Mouse (Mus musculus): ENCODE measurements at regions not wholly inside any gene's neighbourhood (a gene's known extent, or its start where the extent isn't known, plus 50 kb on each side); places are given as distances from the start of the nearest gene placed in this dataset.

- Histone ChIP-seq H3K9ac (ENCODE audit: control insufficient read depth, low read depth, low read length, poor library complexity, severe bottlenecking) (no peak overlapping the region), H3K4me1 (ENCODE audit: control insufficient read depth in 1 of 2, insufficient read depth in 2 of 2, low read length in 2 of 2) (no peaks in the 10 kb centered on the region), H3K4me3 (ENCODE audit: control insufficient read depth in 1 of 2, insufficient read depth in 1 of 2, low read depth in 2 of 2, low read length in 2 of 2) (no peak overlapping the region), H3K79me2 (ENCODE audit: control insufficient read depth, insufficient read depth, low read length, poor library complexity) (no peaks in the 10 kb centered on the region), H3K27me3 (ENCODE audit: control insufficient read depth in 1 of 2, insufficient read depth in 2 of 2, low read length in 2 of 2) (no peaks in the 10 kb centered on the region), H3K9me3 (replicated peaks; ENCODE audit: insufficient read depth, low read length) (no peaks in the 10 kb centered on the region), H3K27ac (ENCODE audit: control insufficient read depth, low read depth, low read length) (no peak overlapping the region), H3K36me3 (ENCODE audit: control insufficient read depth in 1 of 2, insufficient read depth in 2 of 2, low read length in 2 of 2) (no peaks in the 10 kb centered on the region)
- no peak for TF ChIP-seq ZNF384 (IDR thresholded peaks at IDR 0.05; ENCODE audit: low read depth, low read length)
- no peak for TF ChIP-seq POLR2AphosphoS5 (IDR thresholded peaks at IDR 0.05; ENCODE audit: borderline replicate concordance, low read depth, low read length)
- TF ChIP-seq ZC3H11A (IDR thresholded peaks at IDR 0.05; ENCODE audit: low read depth, low read length) = no peak
- no peak for TF ChIP-seq USF1 (IDR thresholded peaks at IDR 0.05; ENCODE audit: low read depth, low read length)
- TF ChIP-seq MEF2A (IDR thresholded peaks at IDR 0.05; ENCODE audit: extremely low read depth, insufficient replicate concordance, low read depth, low read length, poor library complexity, severe bottlenecking) = no peak
- no peak for TF ChIP-seq MAZ (IDR thresholded peaks at IDR 0.05; ENCODE audit: low read depth, low read length)
- TF ChIP-seq NELFE (IDR thresholded peaks at IDR 0.05; ENCODE audit: low read depth, low read length) = no peak
- TF ChIP-seq ZMIZ1 (IDR thresholded peaks at IDR 0.05; ENCODE audit: low read depth, low read length) = no peak
- TF ChIP-seq CTCF (IDR thresholded peaks at IDR 0.05 in 2 of 3, conservative IDR thresholded peaks at IDR 0.05 in 1 of 3; ENCODE audit: control insufficient read depth in 1 of 3, insufficient read depth in 1 of 3, low read depth in 2 of 3, low read length in 3 of 3, poor library complexity in 1 of 3, severe bottlenecking in 1 of 3) = no peak
- DNase-seq (ENCODE audit: low read depth, low spot score) = no peak
Measured at GRCm38 (mm10) chr1:40924780-40925179, 119.4 kb downstream of the Tmem182 start.

GRCm38 (mm10) chr1:40931374-40931773, 126.0 kb downstream of the Tmem182 start:
- no peak for DNase-seq (ENCODE audit: low read depth, low spot score)
- Histone ChIP-seq H3K4me1 (ENCODE audit: control insufficient read depth in 1 of 2, insufficient read depth in 2 of 2, low read length in 2 of 2) (no peaks in the 10 kb centered on the region), H3K9me3 (replicated peaks; ENCODE audit: insufficient read depth, low read length) (no peaks in the 10 kb centered on the region), H3K9ac (ENCODE audit: control insufficient read depth, low read depth, low read length, poor library complexity, severe bottlenecking) (no peak overlapping the region), H3K4me3 (ENCODE audit: control insufficient read depth in 1 of 2, insufficient read depth in 1 of 2, low read depth in 2 of 2, low read length in 2 of 2) (no peak overlapping the region), H3K79me2 (ENCODE audit: control insufficient read depth, insufficient read depth, low read length, poor library complexity) (no peaks in the 10 kb centered on the region), H3K27ac (ENCODE audit: control insufficient read depth, low read depth, low read length) (no peak overlapping the region), H3K27me3 (ENCODE audit: control insufficient read depth in 1 of 2, insufficient read depth in 2 of 2, low read length in 2 of 2) (no peaks in the 10 kb centered on the region), H3K36me3 (ENCODE audit: control insufficient read depth in 1 of 2, insufficient read depth in 2 of 2, low read length in 2 of 2) (no peaks in the 10 kb centered on the region)
- TF ChIP-seq USF1 (IDR thresholded peaks at IDR 0.05; ENCODE audit: low read depth, low read length) (no peak), RAD21 (IDR thresholded peaks at IDR 0.05; ENCODE audit: low read depth, low read length) (no peak), UBTF (IDR thresholded peaks at IDR 0.05; ENCODE audit: borderline replicate concordance, insufficient read depth, low read depth, low read length) (no peak)

GRCm38 (mm10) chr1:40936729-40937128, 131.3 kb downstream of the Tmem182 start:
- H3K4me1 ChIP-seq (ENCODE audit: control insufficient read depth in 1 of 2, insufficient read depth in 2 of 2, low read length in 2 of 2) = no peaks in the 10 kb centered on the region
- no peak overlapping the region for H3K9ac ChIP-seq (ENCODE audit: control insufficient read depth, low read depth, low read length, poor library complexity, severe bottlenecking)
- TF ChIP-seq SIN3A (IDR thresholded peaks at IDR 0.05; ENCODE audit: low read length) (no peak), ZC3H11A (IDR thresholded peaks at IDR 0.05; ENCODE audit: low read depth, low read length) (no peak), MEF2A (IDR thresholded peaks at IDR 0.05; ENCODE audit: extremely low read depth, insufficient replicate concordance, low read depth, low read length, poor library complexity, severe bottlenecking) (no peak), EP300 (IDR thresholded peaks at IDR 0.05; ENCODE audit: low read depth in 1 of 2, low read length in 2 of 2) (no peak), ZNF384 (IDR thresholded peaks at IDR 0.05; ENCODE audit: low read depth, low read length) (no peak), POLR2A (IDR thresholded peaks at IDR 0.05; ENCODE audit: control insufficient read depth in 1 of 2, insufficient read depth in 1 of 2, low read depth in 1 of 2, low read length in 2 of 2, poor library complexity in 1 of 2) (no peak), MAX (IDR thresholded peaks at IDR 0.05; ENCODE audit: low read length) (no peak), MAZ (IDR thresholded peaks at IDR 0.05; ENCODE audit: low read depth, low read length) (no peak), TCF12 (IDR thresholded peaks at IDR 0.05; ENCODE audit: low read depth, low read length) (no peak), UBTF (IDR thresholded peaks at IDR 0.05; ENCODE audit: borderline replicate concordance, insufficient read depth, low read depth, low read length) (no peak), USF2 (IDR thresholded peaks at IDR 0.05; ENCODE audit: borderline replicate concordance in 1 of 2, insufficient read depth in 1 of 2, low read depth in 1 of 2, low read length in 2 of 2) (no peak), CHD2 (IDR thresholded peaks at IDR 0.05; ENCODE audit: low read length) (no peak), TAL1 (IDR thresholded peaks at IDR 0.05; ENCODE audit: low read length) (no peak), RAD21 (IDR thresholded peaks at IDR 0.05; ENCODE audit: low read depth, low read length) (no peak), CTCF (IDR thresholded peaks at IDR 0.05 in 2 of 3, conservative IDR thresholded peaks at IDR 0.05 in 1 of 3; ENCODE audit: control insufficient read depth in 1 of 3, insufficient read depth in 1 of 3, low read depth in 2 of 3, low read length in 3 of 3, poor library complexity in 1 of 3, severe bottlenecking in 1 of 3) (no peak), NELFE (IDR thresholded peaks at IDR 0.05; ENCODE audit: low read depth, low read length) (no peak), MYC (IDR thresholded peaks at IDR 0.05; ENCODE audit: low read depth, low read length) (no peak), MAFK (IDR thresholded peaks at IDR 0.05; ENCODE audit: borderline replicate concordance, low read depth, low read length) (no peak), POLR2AphosphoS2 (IDR thresholded peaks at IDR 0.05; ENCODE audit: low read length) (no peak), POLR2AphosphoS5 (IDR thresholded peaks at IDR 0.05; ENCODE audit: borderline replicate concordance, low read depth, low read length) (no peak)
- H3K9me3 ChIP-seq (replicated peaks; ENCODE audit: insufficient read depth, low read length) = no peaks in the 10 kb centered on the region
- no peaks in the 10 kb centered on the region for H3K36me3 ChIP-seq (ENCODE audit: control insufficient read depth in 1 of 2, insufficient read depth in 2 of 2, low read length in 2 of 2)
- H3K79me2 ChIP-seq (ENCODE audit: control insufficient read depth, insufficient read depth, low read length, poor library complexity) = no peaks in the 10 kb centered on the region
- no peak for DNase-seq (ENCODE audit: low read depth, low spot score)
- no peaks in the 10 kb centered on the region for H3K27me3 ChIP-seq (ENCODE audit: control insufficient read depth in 1 of 2, insufficient read depth in 2 of 2, low read length in 2 of 2)
- H3K27ac ChIP-seq (ENCODE audit: control insufficient read depth, low read depth, low read length) = no peak overlapping the region
- no peak overlapping the region for H3K4me3 ChIP-seq (ENCODE audit: control insufficient read depth in 1 of 2, insufficient read depth in 1 of 2, low read depth in 2 of 2, low read length in 2 of 2)
